Mouse (Mus musculus) cerebellum, postnatal 36 days (tissue): Measurements from ENCODE around the gene Ccm2.

ENCODE experiments used
- DNase-seq, 2 experiments: peaks; one replicate each; pipeline ENCODE4 v3.0.0; 2021 to 2022; ENCODE audit warnings: mixed read lengths in 2 of 2

Ccm2 gene

DNA sequence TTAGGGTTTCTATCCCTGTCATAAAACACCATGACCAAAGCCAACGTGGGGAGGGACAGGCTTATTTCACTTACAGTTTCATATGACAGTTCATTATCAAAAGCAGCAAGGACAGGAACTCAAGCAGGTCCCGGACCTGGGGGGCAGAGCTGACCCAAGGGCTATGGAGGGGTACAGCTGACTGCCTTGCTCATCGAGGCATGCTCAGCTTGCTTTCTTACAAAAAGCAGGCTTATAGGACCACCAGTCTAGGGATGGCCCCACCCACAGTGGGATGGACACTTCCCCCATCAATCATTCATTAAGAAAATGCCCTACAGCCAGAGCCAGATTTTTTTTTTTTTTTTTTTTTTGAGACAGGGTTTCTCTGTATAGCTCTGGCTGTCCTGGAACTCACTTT lies 15.9 kb upstream of the Ccm2 start:
- DNase-seq = no peak

DNA sequence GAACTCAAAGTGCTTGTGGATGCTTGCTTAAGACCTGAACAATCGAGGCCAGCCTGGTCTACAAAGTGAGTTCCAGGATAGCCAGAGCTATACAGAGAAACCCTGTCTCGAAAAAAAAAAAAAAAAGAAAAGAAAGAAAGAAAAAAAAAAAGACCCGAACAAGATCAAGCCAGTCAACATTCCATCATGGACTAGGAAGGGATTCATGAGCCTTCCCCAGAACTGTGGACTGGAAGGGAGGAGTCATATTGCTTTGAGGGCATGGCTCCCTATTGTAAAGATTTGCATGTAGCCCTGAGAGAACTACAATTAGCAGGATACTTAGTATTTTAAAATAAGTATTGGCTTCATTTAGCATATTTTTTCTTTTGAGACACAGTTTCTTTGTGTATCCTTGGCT lies 2.0 kb upstream of the Ccm2 start:
- no peak for DNase-seq

DNA sequence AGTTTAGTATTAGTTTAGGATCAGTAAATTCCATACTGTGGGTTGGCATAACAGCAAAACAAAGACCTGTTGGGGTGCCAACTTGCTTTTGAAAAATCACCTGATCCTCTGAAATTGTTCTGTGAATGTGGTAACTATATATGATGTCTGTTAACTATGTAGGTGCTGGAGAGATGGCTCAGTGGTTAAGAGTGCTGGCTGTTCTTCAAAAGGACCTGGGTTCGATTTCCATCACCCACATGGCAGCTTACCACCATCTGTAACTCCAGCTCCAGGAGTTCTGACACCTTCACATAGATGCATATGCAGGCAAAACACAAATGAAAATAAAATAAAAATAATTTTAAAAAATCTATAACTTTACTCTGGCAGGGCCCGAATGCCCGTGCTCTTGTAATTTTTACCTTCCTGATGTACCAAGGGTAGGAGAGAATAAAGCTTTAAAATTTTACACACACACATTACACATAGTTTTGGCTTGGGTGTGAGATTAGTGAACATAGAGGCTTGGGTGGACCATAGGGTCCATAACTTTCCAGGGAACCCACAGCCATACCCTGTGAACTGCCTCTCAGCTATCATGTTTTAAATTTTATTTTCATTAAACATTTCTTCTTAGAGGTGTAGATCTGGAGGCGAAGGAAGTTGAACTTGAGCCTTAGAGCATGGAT lies 1.4 kb upstream of the Ccm2 start:
- no peak for DNase-seq

DNA sequence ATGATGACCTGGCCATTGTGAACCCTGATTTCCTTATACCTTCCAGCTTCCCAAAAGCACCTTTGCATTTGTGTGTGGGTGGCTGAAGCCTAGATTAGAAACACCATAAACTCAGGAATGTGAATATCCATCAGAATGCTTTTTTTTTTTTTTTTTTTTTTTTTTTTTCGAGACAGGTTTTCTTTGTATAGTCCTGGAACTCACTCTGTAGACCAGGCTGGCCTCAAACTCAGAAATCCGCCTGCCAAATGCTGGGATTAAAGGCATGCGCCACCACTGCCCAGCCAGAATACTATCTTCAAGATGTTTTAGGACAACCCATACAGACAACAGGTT lies 862 bp upstream of the Ccm2 start:
- no peak for DNase-seq

- peak; percentile 49 to 50 for DNase-seq
Measured at GRCm38 (mm10) chr11:6547037-6547680, 472 bp downstream of the Ccm2 start.

DNA sequence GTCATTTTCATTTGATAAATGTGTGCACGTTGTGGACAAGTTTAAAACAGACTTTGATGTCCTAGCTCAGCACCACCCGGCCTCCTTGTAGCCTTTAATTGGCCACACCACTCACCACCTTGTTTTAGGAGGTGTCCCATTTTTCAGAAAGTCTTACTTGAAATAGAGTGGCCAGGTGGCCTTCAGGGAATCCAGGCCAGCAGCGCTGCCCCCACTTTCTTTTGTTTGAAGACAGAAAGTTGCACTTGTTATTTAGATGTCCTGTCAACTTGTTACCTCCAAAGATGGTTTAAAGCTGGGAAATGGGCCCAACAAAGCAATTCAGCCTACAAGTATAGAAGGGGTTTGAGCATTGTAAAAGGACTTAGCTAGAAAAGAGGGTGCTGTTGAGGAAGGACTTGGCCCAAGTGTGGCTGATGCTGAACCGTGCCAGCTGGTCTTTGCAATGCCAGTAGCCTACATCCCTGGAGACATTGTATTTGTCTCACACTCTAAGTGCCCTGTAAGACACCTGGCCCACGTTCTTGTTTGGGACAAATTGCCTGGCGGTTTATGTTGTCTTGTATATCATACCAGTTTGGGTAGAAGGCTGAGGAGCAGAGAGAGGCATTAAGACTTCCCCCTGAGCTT lies 1.1 kb downstream of the Ccm2 start:
- no peak for DNase-seq

DNA sequence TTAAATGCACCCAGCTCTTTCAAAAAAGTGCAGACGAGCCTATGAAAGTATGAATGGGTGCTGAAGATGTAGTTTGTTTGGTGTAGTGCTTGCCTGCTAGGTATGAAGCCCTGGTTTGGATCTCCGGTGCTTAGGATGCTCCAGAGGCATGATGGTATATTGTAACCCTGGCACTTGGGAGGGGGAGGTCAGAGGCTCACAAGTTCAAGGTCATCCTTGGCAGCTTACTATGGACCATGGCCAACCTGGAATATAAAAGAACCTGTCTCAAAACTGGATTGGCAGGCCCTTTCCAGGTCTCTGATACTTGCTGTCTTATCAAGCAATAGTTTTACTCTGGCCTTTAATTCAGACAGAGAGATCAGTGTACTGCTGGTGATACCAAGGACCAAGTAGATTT lies 3.1 kb downstream of the Ccm2 start:
- DNase-seq = no peak

DNA sequence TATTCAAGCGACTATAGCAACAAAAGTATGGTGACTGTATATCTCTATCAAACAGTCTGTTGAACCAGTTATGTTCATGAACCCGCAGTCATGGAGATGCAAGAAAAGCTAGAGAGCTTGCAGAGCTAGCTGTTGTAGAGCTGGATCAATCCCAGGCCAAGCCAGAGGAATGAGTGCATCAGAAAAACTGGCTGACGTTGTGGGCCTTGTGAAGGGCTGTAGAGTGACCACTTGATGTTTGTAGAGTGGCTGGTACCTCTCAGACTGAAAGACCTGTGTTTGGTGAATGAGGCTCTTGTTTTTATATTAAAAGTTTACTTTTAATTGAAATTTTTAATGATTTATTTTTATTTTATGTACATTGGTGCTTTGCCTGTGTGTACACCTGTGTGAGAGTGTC lies 3.5 kb downstream of the Ccm2 start:
- no peak for DNase-seq

GRCm38 (mm10) chr11:6558234-6558633 lies 11.5 kb downstream of the Ccm2 start:
- no peak for DNase-seq

GRCm38 (mm10) chr11:6559996-6560395 lies 13.3 kb downstream of the Ccm2 start:
- DNase-seq = no peak

DNA sequence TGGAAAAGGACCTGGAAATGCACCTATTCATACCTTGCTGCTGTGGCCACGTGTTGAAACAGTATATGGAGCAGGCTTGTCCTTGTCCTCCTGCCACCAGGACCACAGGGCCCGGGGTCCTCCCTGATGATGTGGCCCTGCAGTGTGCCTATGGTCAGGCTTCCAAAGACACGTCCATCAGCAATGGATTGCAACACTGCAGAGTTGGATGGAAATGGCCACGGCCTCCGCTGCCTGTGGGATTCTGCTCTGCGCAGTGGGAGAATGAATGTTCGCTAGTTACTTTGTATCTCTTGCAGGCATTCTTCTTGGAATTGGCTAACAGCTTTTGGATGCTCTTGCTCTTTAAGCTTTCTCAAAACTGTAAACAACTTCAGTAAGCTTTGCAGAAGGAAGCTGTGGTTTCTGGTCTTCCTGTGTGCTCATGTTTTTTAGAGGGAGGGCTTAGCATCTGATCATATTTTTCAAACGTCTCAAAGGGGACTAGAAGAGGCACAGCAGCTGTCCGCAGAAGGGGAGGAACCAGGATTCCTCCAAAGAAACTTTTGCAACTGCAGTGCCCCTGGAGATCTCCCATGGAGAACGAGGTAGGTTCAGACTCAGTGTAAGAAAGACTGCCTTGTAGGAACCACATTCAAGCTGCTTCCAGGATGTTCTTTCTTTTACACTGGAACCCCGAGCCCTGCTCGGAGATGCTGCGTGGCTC lies 14.1 kb downstream of the Ccm2 start:
- no peak for DNase-seq

- DNase-seq = no peak
Measured at GRCm38 (mm10) chr11:6561474-6561873, 14.8 kb downstream of the Ccm2 start.

- DNase-seq = no peak
Measured at GRCm38 (mm10) chr11:6562359-6562758, 15.7 kb downstream of the Ccm2 start.

GRCm38 (mm10) chr11:6563201-6563600 lies 16.5 kb downstream of the Ccm2 start:
- no peak for DNase-seq

DNA sequence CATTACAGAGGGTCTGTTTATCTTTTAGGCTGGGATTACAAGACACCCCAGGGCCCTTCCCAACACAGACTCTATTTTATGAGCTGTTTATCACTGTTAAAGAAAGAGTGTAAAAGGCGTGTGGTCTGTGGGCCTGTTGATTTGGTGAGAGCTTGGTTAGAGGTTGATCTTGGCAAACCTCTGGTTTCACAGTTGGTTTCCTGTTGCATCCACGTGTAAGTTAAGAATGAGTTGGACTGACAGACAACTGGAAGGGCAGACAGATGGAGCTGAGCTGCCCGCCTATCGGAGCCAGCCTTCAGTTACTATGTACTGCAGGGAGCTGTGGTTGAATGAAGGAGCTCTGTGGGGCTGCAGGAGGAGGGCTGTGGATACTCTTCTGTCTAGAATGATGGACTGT lies 19.8 kb downstream of the Ccm2 start:
- no peak for DNase-seq

DNA sequence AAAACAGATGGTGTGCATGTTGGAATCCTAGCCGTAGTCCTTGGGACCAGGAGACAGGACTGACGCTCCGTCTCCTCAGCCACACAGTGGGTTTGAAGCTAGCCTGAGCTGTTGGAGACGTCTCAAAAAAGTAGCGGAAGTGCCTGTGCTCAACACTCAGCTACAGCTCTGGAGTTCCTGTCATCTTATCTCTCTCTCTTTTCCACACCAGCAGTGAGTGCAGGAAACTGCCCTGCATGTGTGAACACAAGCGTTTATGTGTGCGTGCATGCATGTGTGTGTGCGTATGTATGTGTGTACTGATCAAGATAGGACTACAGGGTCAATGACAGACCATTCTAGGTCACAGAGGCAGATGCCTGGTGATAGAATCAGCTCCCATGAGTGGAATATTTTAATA lies 21.3 kb downstream of the Ccm2 start:
- no peak for DNase-seq

DNA sequence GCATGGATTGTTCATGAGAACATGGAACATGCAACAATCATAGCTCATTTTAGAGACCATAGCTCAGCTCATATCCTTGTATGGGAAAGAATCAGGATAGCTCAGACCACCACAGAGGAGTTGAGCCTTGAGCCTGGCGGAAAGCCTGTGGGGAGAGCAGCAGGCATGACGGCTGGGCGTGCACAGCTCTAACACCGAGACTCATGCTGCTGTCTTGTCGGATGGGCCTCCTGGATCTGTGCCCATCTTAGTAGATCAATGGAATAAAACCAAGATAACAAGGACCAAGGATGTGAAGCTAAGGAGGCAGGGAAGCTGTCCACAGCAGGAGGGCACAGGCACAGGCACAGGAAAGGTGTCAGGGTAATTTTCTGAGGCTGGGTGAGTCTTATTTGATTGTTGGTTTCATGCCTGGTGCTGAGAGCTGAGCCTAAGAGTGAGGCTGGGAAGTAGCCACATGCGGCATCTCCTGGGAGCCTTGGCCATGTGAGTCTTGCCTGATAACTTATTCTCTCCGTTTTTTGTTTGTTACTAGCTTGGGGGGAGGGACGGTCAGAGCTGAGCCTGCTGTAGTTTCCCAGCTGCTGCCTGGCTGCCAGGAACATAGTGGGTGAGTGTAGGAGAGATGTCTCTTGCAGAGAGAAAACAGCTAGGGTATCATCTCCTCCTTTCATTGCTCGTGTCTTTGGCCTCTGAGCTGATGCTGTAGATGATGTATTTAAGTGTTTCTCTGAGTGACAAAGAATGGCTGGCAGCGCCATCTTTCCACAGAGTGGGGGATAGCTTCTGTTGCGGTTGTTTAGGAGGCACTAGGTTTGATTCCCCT lies 22.1 kb downstream of the Ccm2 start:
- DNase-seq = peak; percentile 49 to 52

DNA sequence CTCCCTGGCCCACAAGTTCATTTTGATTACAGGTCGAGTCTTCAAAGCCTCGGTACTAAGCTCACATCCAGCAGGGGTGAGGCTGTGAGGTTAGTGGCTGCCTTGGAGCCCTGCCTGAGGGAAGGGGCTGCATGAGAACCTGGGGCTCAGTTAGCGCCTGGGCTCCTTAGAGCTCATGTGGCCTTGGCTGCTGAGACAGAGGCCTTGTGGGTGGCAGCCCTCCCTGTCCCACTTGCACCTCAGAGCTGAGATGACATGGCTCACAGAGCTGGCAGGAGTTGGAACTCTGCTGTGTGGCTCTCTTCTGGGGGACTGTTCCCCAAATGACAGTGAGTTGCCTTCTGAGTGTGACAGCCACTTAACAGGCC lies 22.7 kb downstream of the Ccm2 start:
- no peak for DNase-seq

DNA sequence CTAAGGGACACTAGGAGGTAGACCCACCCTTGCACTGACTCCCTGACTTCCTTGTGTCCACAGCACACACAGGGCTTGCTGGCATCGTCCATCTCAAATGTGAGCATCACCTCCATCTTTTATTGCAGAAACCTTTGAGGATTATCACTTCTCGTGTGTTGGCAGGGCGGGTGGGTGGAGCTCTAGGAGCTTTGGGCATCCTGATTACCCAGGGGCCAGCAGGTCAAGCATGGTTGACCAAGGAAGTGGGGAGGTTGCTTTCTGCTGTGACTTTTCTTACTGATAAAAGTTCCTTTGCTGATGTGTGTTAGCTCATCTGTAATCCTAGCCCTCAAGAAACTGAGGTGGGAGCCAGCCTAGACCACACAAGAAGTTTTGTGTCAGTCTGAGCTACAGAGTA lies 29.5 kb downstream of the Ccm2 start:
- DNase-seq = no peak

DNA sequence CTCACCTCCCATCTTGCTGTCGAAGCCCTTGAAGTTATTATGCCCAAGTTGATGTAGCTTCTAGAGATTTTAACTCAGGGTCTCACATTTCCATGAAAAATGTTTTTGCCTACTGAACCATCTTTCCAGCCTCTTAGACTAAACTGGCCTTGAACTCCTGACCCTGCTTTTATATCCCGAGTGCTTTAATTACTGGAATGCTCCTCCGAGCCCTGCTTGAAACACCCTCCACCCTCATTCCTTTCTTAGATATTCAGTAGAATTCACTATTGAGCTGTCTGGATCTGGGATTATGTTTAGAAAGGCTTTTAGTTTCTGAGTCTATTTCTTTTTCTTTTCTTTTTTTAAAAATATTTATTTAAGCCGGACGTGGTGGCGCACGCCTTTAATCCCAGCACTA lies 32.7 kb downstream of the Ccm2 start:
- no peak for DNase-seq

DNA sequence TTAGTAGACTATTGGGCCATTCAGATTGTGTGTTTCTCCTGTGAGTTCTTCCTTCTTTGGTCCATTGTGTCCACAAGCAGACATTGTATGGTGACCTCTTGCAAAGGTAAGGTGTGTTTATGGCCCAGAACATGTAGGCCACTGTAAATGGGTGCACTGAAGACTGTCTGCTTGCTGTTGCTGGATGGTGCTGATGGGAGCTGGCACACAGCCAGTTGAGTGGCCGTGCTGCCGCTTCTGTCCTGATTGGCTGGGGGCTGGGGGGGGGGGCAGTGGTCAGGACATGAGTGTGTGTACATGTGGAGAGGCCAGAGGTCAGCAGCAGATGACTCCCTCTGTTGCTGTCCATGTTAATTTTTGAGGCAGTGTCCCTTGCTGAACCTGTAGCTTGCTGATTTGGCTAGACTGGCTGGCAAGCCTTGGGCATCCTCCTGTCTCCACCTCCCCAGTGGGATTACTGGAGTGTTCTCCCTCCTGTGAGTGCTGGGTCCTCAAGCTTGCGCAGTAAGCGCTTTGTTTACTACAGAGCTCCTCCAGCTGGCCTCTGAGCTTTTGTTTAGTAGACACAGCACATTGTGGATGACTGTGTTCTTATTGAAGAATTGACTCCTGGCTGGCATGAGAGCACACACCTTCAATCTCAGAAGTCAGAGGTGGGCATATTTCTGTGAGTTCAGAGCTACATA lies 33.5 kb downstream of the Ccm2 start:
- DNase-seq = no peak

- DNase-seq = no peak
Measured at GRCm38 (mm10) chr11:6581560-6581959, 34.9 kb downstream of the Ccm2 start.

DNA sequence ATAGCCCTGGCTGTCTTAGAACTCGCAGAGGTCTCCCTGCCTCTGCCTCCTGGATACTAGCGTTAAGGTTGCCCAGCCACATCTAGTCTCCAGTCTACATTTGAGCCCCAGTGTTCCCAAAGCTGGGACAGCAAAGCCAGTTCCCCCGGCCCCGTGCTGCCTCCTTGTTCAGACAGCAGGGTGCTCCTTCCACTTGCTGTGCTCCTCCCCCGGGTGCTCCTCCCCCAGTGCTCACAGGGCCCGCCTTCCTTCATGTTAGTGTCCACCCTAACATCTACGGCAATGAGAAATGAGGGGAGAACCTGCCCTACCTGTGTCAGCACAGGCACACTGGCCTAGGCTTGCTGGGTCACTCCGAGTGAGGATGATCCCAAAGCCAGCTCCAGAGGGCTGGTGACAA lies 39.1 kb downstream of the Ccm2 start:
- no peak for DNase-seq
